Mouse (Mus musculus) gastrocnemius, adult 2 months (tissue): ENCODE results near the gene Dqx1. TPM values are rescaled to one million over a fixed set of nuclear protein-coding genes. Genes with fewer than 3 reads are reported as not detected.
A peak's percentile ranks its signal among the peaks of the same experiment; 100 is the strongest.

ENCODE experiments used
- DNase-seq: peaks from one replicate; pipeline ENCODE4 v3.0.0; 2022
- H3K27ac ChIP-seq: fragments of 200-600 bp; 2 replicates; pipeline ENCODE4 v1.8.1; 2022; ENCODE audit warnings: mild to moderate bottlenecking
- H3K4me3 ChIP-seq: fragments of 200-600 bp; 2 replicates; pipeline ENCODE4 v1.8.1; 2022; ENCODE audit warnings: mild to moderate bottlenecking, moderate library complexity
- CTCF ChIP-seq: fragments of 200-600 bp; IDR thresholded peaks from 2 replicates; pipeline ENCODE4 v1.8.1; 2022; ENCODE audit warnings: antibody characterized with exemption, mild to moderate bottlenecking, moderate library complexity
- intact Hi-C: fragments of 180-260 bp; cut with DNase I; formaldehyde crosslinking; loops from one replicate; pipeline ENCODE4 v1.15.1; 2025
- total RNA-seq, 2 experiments: library from RNA; stranded (reverse); gene quantifications; 2 replicates each; pipeline ENCODE4 v1.2.3; 2021

Gene Dqx1
- total RNA-seq, 2 experiments from 2014 or later: 0.20 to 1.1 TPM

GRCm38 (mm10) chr6:83086121-83087035 lies 28.7 kb downstream of the Dqx1 start, which contains the start of gene Lbx2:
Gene Lbx2, plus strand, starts transcription at chr6:83086367.
- intact Hi-C loops: no loop called here
- Histone ChIP-seq H3K27ac (peak within 1 kb of the TSS; percentile 85), H3K4me3 (peak within 1 kb of the TSS; percentile 75)
- peak; percentile 22 for DNase-seq
- no peak for TF ChIP-seq CTCF

- TF ChIP-seq CTCF: no peak
- Histone ChIP-seq H3K27ac (peak overlapping the region; percentile 85), H3K4me3 (peak overlapping the region; percentile 75)
- DNase-seq: peak; percentile 81
- intact Hi-C loops: no loop called here
Measured at GRCm38 (mm10) chr6:83087205-83087925, 29.7 kb downstream of the Dqx1 start.

- peak overlapping the region; percentile 75 for H3K4me3 ChIP-seq
- no peak for DNase-seq
- TF ChIP-seq CTCF: no peak
Measured at GRCm38 (mm10) chr6:83087926-83088260, 30.2 kb downstream of the Dqx1 start.

GRCm38 (mm10) chr6:83092416-83093127 lies 34.9 kb downstream of the Dqx1 start:
- DNase-seq: peak; percentile 11
- Histone ChIP-seq H3K4me3 (no peak overlapping the region), H3K27ac (no peak overlapping the region)
- no peak for TF ChIP-seq CTCF
- intact Hi-C loops: no loop called here

More at GRCm38 (mm10) chr6:83087926-83088260, 30.2 kb downstream of the Dqx1 start:
- peak overlapping the region; percentile 85 for H3K27ac ChIP-seq
- intact Hi-C loops: no loop called here

GRCm38 (mm10) chr6:83095968-83096367 lies 38.3 kb downstream of the Dqx1 start:
- Histone ChIP-seq H3K27ac (no peak overlapping the region), H3K4me3 (no peak overlapping the region)
- TF ChIP-seq CTCF: no peak
- intact Hi-C loops: no loop called here
- DNase-seq: peak; percentile 6

- no peak for TF ChIP-seq CTCF
- Histone ChIP-seq H3K27ac (no peak overlapping the region), H3K4me3 (no peak overlapping the region)
- intact Hi-C loops: no loop called here
- no peak for DNase-seq
Measured at GRCm38 (mm10) chr6:83098411-83098810, 40.8 kb downstream of the Dqx1 start.

GRCm38 (mm10) chr6:83101316-83101687 lies 43.7 kb downstream of the Dqx1 start, which contains the start of the genes Ccdc142 and Gm42688:
Gene Ccdc142, plus strand, starts transcription at chr6:83101601.
Gene Gm42688, plus strand, starts transcription at chr6:83101617.
- intact Hi-C loops: loop anchor here (1.0 to 10.0 kb wide), 3 partner anchors 47 to 403 kb away; partner anchors contain the start of genes Aup1, Dguok and Htra2
- H3K27ac ChIP-seq: peak within 1 kb of the TSS; percentile 92
- peak; percentile 62 for TF ChIP-seq CTCF
- H3K4me3 ChIP-seq: peak within 1 kb of the TSS; percentile 97
- DNase-seq: peak; percentile 92

GRCm38 (mm10) chr6:83101688-83102556 lies 44.3 kb downstream of the Dqx1 start:
- peak overlapping the region; percentile 92 for H3K27ac ChIP-seq
- peak overlapping the region; percentile 97 for H3K4me3 ChIP-seq
- DNase-seq: peak; percentile 79
- intact Hi-C loops: loop anchor here (1.0 to 10.0 kb wide), 3 partner anchors 47 to 403 kb away; partner anchors contain the start of genes Aup1, Dguok and Htra2
- TF ChIP-seq CTCF: peak; percentile 65

GRCm38 (mm10) chr6:83103130-83103650 lies 45.5 kb downstream of the Dqx1 start:
- peak; percentile 23 for DNase-seq
- TF ChIP-seq CTCF: no peak
- peak overlapping the region; percentile 97 for H3K4me3 ChIP-seq
- no peak overlapping the region for H3K27ac ChIP-seq
- intact Hi-C loops: loop anchor here (10.0 kb wide), 1 partner anchor 402 kb away; the partner anchor contains the start of gene Dguok

- peak; percentile 8 for DNase-seq
- Histone ChIP-seq H3K27ac (no peak overlapping the region), H3K4me3 (no peak overlapping the region)
- TF ChIP-seq CTCF: no peak
- intact Hi-C loops: loop anchor here (10.0 kb wide), 1 partner anchor 401 kb away; the partner anchor contains the start of gene Dguok
Measured at GRCm38 (mm10) chr6:83104158-83104557, 46.5 kb downstream of the Dqx1 start.
